Mouse (Mus musculus): ENCODE data around the gene Slc25a17. TPM values are rescaled to one million over a fixed set of nuclear protein-coding genes. Genes with fewer than 3 reads are reported as not detected.

Slc25a17 gene
- polyA plus RNA-seq, 1 experiment from 2014 or later = 153 TPM

DNA sequence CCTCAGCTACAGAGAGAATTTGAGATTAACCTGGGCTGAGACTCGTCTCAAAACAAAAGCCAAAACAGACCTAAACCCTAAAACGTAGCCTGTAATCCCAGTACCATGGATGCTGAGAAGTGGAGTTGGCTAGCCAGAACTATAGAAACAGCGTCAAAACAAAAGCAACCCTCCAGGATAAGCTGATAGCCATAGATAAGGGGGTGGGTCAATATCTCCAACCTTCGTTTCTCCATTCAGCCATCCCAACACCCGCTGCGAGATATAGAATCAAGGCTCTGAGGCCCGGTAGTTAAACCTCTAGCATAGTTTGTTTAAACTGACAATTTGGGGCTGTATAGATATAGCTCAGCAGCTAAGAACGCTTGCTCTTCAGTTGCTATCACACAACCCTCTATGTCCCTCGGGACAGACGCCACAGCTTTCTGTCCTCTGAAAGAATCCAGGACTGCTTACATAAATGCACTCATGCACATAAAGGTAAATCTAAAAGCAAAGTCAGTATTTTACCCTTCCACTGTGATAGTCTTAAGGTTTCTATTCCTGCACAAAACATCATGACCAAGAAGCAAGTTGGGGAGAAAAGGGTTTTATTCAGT, 904 bp upstream of the Slc25a17 start:
- no peak overlapping the region for H3K4me2 ChIP-seq (ENCODE audit: low read length)
- H3K27ac ChIP-seq (ENCODE audit: low read depth, low read length) = no peak overlapping the region
- no peak overlapping the region for H3K9ac ChIP-seq (ENCODE audit: low read length)
- ATAC-seq = no peak
- no peaks in the 10 kb centered on the region for H3K9me3 ChIP-seq (replicated peaks; ENCODE audit: control insufficient read depth, low read length)
- peaks cover 17% of the 10 kb centered on the region for H3K4me1 ChIP-seq (ENCODE audit: control insufficient read depth, insufficient read depth, low read length)
- no peak for DNase-seq (ENCODE audit: low spot score)
- no peak overlapping the region for H3K4me3 ChIP-seq (ENCODE audit: low read depth, low read length)
- peaks cover 33% of the 10 kb centered on the region for H3K36me3 ChIP-seq (ENCODE audit: control insufficient read depth, insufficient read depth, low read length)
- 42% methylated on average over 10 of the region's 10 CpGs for WGBS
- H3K27me3 ChIP-seq (replicated peaks; ENCODE audit: control insufficient read depth, insufficient read depth, low read length) = no peaks in the 10 kb centered on the region

DNA sequence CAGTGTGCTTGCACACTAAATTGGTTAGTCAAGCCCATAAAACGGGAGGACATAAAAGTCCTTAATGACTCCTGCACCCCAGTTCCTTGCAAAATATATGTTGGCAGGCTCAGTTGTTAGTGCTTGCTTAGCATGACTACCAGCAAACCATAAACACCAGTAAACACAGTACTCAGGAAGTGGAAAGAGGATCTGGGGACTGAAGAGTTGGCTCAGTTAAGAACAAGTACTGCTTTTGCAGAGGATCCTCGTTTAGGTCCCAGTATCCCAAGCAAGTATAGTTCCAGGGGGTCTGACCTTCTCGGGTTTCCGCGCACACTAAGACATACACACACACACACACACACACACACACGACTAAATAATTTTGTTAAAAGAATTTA, 401 bp upstream of the Slc25a17 start:
- DNase-seq (ENCODE audit: low spot score) (no peak), ATAC-seq (no peak)
- peak overlapping the region; percentile 80 for H3K4me2 ChIP-seq (ENCODE audit: low read length)
- no peaks in the 10 kb centered on the region for H3K27me3 ChIP-seq (replicated peaks; ENCODE audit: control insufficient read depth, insufficient read depth, low read length)
- H3K36me3 ChIP-seq (ENCODE audit: control insufficient read depth, insufficient read depth, low read length) = peaks cover 28% of the 10 kb centered on the region
- H3K9ac ChIP-seq (ENCODE audit: low read length) = no peak overlapping the region
- WGBS = 42% methylated on average over 6 of the region's 6 CpGs
- H3K4me1 ChIP-seq (ENCODE audit: control insufficient read depth, insufficient read depth, low read length) = peaks cover 17% of the 10 kb centered on the region
- H3K9me3 ChIP-seq (replicated peaks; ENCODE audit: control insufficient read depth, low read length) = no peaks in the 10 kb centered on the region
- H3K4me3 ChIP-seq (ENCODE audit: low read depth, low read length) = peak overlapping the region; percentile 63
- no peak overlapping the region for H3K27ac ChIP-seq (ENCODE audit: low read depth, low read length)

DNA sequence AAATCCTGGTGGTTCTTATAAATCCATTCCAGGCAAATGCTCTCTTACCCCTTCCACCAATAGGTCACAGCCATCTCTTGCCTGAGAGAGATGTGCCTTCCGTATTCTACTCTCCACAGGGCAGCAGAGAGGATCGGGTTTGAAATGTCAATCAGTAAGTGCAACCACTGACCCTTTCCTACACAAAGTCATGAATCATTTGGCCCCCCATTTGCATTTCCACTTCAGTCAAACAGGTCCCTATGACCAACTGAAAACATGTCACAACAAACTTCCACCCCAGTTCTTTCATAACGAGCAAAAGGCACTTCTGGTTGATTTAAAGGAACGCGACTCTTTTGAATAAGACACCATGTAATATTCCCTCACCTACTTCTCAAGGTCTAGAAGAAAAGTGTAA, 1.2 kb downstream of the Slc25a17 start:
- peaks cover 15% of the 10 kb centered on the region for H3K36me3 ChIP-seq (ENCODE audit: control insufficient read depth, insufficient read depth, low read length)
- ATAC-seq (no peak), DNase-seq (ENCODE audit: low spot score) (no peak)
- H3K4me3 ChIP-seq (ENCODE audit: low read depth, low read length) = no peak overlapping the region
- no peaks in the 10 kb centered on the region for H3K27me3 ChIP-seq (replicated peaks; ENCODE audit: control insufficient read depth, insufficient read depth, low read length)
- WGBS = 83% methylated on average over 5 of the region's 5 CpGs
- no peak overlapping the region for H3K27ac ChIP-seq (ENCODE audit: low read depth, low read length)
- H3K4me2 ChIP-seq (ENCODE audit: low read length) = peak overlapping the region; percentile 80
- peaks cover 17% of the 10 kb centered on the region for H3K4me1 ChIP-seq (ENCODE audit: control insufficient read depth, insufficient read depth, low read length)
- H3K9ac ChIP-seq (ENCODE audit: low read length) = no peak overlapping the region
- H3K9me3 ChIP-seq (replicated peaks; ENCODE audit: control insufficient read depth, low read length) = no peaks in the 10 kb centered on the region

- H3K9me3 ChIP-seq (replicated peaks; ENCODE audit: control insufficient read depth, low read length) = no peaks in the 10 kb centered on the region
- no peaks in the 10 kb centered on the region for H3K27me3 ChIP-seq (replicated peaks; ENCODE audit: control insufficient read depth, insufficient read depth, low read length)
- peaks cover 10% of the 10 kb centered on the region; the same call in 1 of the 2 replicates for H3K36me3 ChIP-seq (ENCODE audit: control insufficient read depth, insufficient read depth, low read length)
- H3K9ac ChIP-seq (ENCODE audit: low read length) = no peak overlapping the region
- peaks cover 17% of the 10 kb centered on the region for H3K4me1 ChIP-seq (ENCODE audit: control insufficient read depth, insufficient read depth, low read length)
- ATAC-seq (no peak), DNase-seq (ENCODE audit: low spot score) (no peak)
- 93% methylated on average over 3 of the region's 3 CpGs for WGBS
- no peak overlapping the region for H3K4me3 ChIP-seq (ENCODE audit: low read depth, low read length)
- no peak overlapping the region for H3K27ac ChIP-seq (ENCODE audit: low read depth, low read length)
- H3K4me2 ChIP-seq (ENCODE audit: low read length) = no peak overlapping the region
Observed at GRCm38 (mm10) chr15:81358943-81359342, 1.7 kb downstream of the Slc25a17 start.

DNA sequence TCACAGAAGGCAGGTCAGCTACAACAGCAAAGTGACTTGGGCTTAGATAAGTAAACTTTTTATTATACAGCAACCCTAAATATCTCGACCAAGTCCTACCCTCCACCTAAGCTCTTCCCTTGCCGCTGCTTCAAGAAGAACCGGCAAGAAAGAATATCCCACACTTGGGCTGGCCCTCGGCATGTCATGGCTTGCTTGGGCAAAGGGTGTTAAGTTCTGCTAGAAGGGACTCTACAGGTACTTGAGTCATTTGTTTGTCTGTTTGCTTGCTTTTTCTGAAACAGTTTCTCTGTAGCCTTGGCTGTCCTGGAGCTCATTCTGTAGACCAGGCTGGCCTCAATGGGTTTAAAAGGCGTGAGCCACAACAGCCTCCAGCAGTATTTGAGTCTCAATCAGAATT, 3.7 kb downstream of the Slc25a17 start:
- DNase-seq (ENCODE audit: low spot score) (no peak), ATAC-seq (no peak)
- 41% methylated on average over 5 of the region's 5 CpGs for WGBS
- no peaks in the 10 kb centered on the region for H3K9me3 ChIP-seq (replicated peaks; ENCODE audit: control insufficient read depth, low read length)
- H3K36me3 ChIP-seq (ENCODE audit: control insufficient read depth, insufficient read depth, low read length) = no peaks in the 10 kb centered on the region
- H3K4me3 ChIP-seq (ENCODE audit: low read depth, low read length) = no peak overlapping the region
- peaks cover 17% of the 10 kb centered on the region for H3K4me1 ChIP-seq (ENCODE audit: control insufficient read depth, insufficient read depth, low read length)
- H3K27me3 ChIP-seq (replicated peaks; ENCODE audit: control insufficient read depth, insufficient read depth, low read length) = no peaks in the 10 kb centered on the region
- no peak overlapping the region for H3K27ac ChIP-seq (ENCODE audit: low read depth, low read length)
- H3K4me2 ChIP-seq (ENCODE audit: low read length) = no peak overlapping the region
- H3K9ac ChIP-seq (ENCODE audit: low read length) = no peak overlapping the region

GRCm38 (mm10) chr15:81355146-81355761, 5.4 kb downstream of the Slc25a17 start:
- Histone ChIP-seq H3K4me1 (ENCODE audit: control insufficient read depth, insufficient read depth, low read length) (peaks cover 22% of the 10 kb centered on the region), H3K9ac (ENCODE audit: low read length) (no peak overlapping the region), H3K36me3 (ENCODE audit: control insufficient read depth, insufficient read depth, low read length) (no peaks in the 10 kb centered on the region), H3K27ac (ENCODE audit: low read depth, low read length) (no peak overlapping the region), H3K27me3 (replicated peaks; ENCODE audit: control insufficient read depth, insufficient read depth, low read length) (no peaks in the 10 kb centered on the region), H3K4me2 (ENCODE audit: low read length) (no peak overlapping the region), H3K9me3 (replicated peaks; ENCODE audit: control insufficient read depth, low read length) (no peaks in the 10 kb centered on the region), H3K4me3 (ENCODE audit: low read depth, low read length) (no peak overlapping the region)
- peak; percentile 55 for DNase-seq (ENCODE audit: low spot score)
- WGBS = 58% methylated on average over 3 of the region's 3 CpGs
- no peak for ATAC-seq

DNA sequence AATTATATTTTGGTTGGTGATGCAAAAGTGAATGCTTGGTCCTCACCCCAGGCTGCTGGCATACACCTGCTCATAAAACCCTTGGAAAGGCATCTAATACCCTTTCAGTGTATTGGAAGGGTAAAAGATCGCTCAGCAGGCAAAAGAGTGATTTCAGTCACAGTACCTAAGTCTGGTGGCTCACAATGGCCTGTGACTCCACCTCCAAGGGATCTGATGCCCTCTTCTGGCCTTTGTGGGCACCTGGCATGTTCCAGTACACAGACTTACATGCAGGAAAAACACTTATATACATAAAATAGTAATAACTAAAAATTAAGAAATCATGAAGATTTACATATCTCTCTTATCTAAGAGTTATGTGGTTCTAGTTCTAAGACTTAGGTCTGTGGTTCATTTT, 8.0 kb downstream of the Slc25a17 start:
- H3K4me3 ChIP-seq (ENCODE audit: low read depth, low read length) = no peak overlapping the region
- DNase-seq (ENCODE audit: low spot score) (no peak), ATAC-seq (no peak)
- H3K27me3 ChIP-seq (replicated peaks; ENCODE audit: control insufficient read depth, insufficient read depth, low read length) = no peaks in the 10 kb centered on the region
- H3K4me2 ChIP-seq (ENCODE audit: low read length) = no peak overlapping the region
- no peak overlapping the region for H3K27ac ChIP-seq (ENCODE audit: low read depth, low read length)
- H3K9me3 ChIP-seq (replicated peaks; ENCODE audit: control insufficient read depth, low read length) = no peaks in the 10 kb centered on the region
- H3K9ac ChIP-seq (ENCODE audit: low read length) = no peak overlapping the region
- H3K4me1 ChIP-seq (ENCODE audit: control insufficient read depth, insufficient read depth, low read length) = peaks cover 9% of the 10 kb centered on the region
- 59% methylated on average over 1 of the region's 1 CpGs for WGBS
- H3K36me3 ChIP-seq (ENCODE audit: control insufficient read depth, insufficient read depth, low read length) = no peaks in the 10 kb centered on the region

- no peaks in the 10 kb centered on the region for H3K36me3 ChIP-seq (ENCODE audit: control insufficient read depth, insufficient read depth, low read length)
- WGBS = 23% methylated on average over 1 of the region's 1 CpGs
- no peak overlapping the region for H3K4me3 ChIP-seq (ENCODE audit: low read depth, low read length)
- H3K27me3 ChIP-seq (replicated peaks; ENCODE audit: control insufficient read depth, insufficient read depth, low read length) = no peaks in the 10 kb centered on the region
- DNase-seq (ENCODE audit: low spot score) = peak; percentile 79
- ATAC-seq = peak; percentile 46; the same call in 1 of the 2 replicates
- no peak overlapping the region for H3K9ac ChIP-seq (ENCODE audit: low read length)
- no peaks in the 10 kb centered on the region for H3K9me3 ChIP-seq (replicated peaks; ENCODE audit: control insufficient read depth, low read length)
- peaks cover 5% of the 10 kb centered on the region for H3K4me1 ChIP-seq (ENCODE audit: control insufficient read depth, insufficient read depth, low read length)
- peak overlapping the region; percentile 52; the same call in 1 of the 2 replicates for H3K27ac ChIP-seq (ENCODE audit: low read depth, low read length)
- no peak overlapping the region for H3K4me2 ChIP-seq (ENCODE audit: low read length)
Observed at GRCm38 (mm10) chr15:81350401-81350800, 10.2 kb downstream of the Slc25a17 start.

DNA sequence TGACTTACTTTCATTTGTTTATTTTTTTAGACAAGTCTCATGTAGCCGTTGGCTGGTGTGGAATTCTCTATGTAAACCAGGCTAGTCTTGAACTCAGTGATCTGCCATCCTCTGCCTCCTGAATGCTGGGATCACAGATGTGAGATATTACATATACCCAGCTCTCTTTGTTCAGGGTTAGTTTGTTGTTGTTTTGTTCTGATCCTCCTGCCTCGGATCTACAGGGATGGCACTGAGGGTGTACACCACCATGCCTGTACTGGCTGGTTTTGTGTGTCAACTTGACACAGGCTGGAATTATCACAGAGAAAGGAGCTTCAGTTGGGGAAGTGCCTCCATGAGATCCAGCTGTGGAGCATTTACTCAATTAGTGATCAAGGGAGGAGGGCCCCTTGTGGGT, 12.2 kb downstream of the Slc25a17 start:
- WGBS = 87% methylated on average over 2 of the region's 2 CpGs
- Histone ChIP-seq H3K9me3 (replicated peaks; ENCODE audit: control insufficient read depth, low read length) (no peaks in the 10 kb centered on the region), H3K4me1 (ENCODE audit: control insufficient read depth, insufficient read depth, low read length) (peaks cover 5% of the 10 kb centered on the region), H3K4me2 (ENCODE audit: low read length) (no peak overlapping the region), H3K36me3 (ENCODE audit: control insufficient read depth, insufficient read depth, low read length) (peaks cover 5% of the 10 kb centered on the region; the same call in 1 of the 2 replicates), H3K9ac (ENCODE audit: low read length) (no peak overlapping the region), H3K27me3 (replicated peaks; ENCODE audit: control insufficient read depth, insufficient read depth, low read length) (no peaks in the 10 kb centered on the region), H3K4me3 (ENCODE audit: low read depth, low read length) (no peak overlapping the region), H3K27ac (ENCODE audit: low read depth, low read length) (no peak overlapping the region)
- ATAC-seq (no peak), DNase-seq (ENCODE audit: low spot score) (no peak)

Measured in forebrain, embryonic 14.5 days (tissue).